In the genomic region with DNA sequence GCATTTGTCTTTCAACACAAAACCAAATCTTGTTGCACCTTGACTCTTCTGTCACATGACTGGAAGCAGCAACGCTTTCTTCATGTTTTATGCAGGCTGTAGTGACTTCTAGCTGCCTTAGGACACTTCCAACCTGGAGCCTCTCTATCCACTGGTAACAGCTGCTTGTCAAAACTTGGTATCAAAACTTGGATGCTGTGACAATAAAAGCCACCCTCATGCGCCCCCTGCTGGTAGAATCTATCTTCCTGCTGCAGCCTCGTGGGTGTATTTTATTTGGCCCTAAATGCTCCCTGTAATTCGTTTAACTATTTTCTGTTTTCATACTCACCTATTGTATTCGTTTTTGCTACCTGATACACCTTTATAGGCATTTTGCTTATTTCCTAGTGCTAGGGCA, we compare ENCODE assay signal across 9 mouse cellular contexts. TPM values are rescaled to one million over a fixed set of nuclear protein-coding genes. Genes with fewer than 3 reads are reported as not detected.
DNase-seq lines count a peak whose midpoint lies in the region; ATAC-seq lines count a peak whose summit lies in the region.
"Had no signal": no experiment of that assay in that cellular context is flagged by ENCODE, and none has a peak within 500 bp of the region (broad histone marks: within the 10 kb centered on the region; RNA-seq: fewer than 3 reads in every experiment).

No protein-coding gene starts in this region.

- no peaks in the 10 kb centered on the region for H3K9me3 ChIP-seq in forebrain, embryonic 13.5 days (replicated peaks)
- no peaks in the 10 kb centered on the region for H3K9me3 ChIP-seq in liver, embryonic 11.5 days (ENCODE audit: control insufficient read depth, low read length)
- H3K9me3 ChIP-seq: embryonic facial prominence, embryonic 15.5 days had no signal

- no peaks in the 10 kb centered on the region for H3K27me3 ChIP-seq in forebrain, embryonic 13.5 days
- H3K27me3 ChIP-seq in liver, embryonic 11.5 days (replicated peaks; ENCODE audit: control insufficient read depth, insufficient read depth, low read length): no peaks in the 10 kb centered on the region
- H3K27me3 ChIP-seq: embryonic facial prominence, embryonic 15.5 days had no signal

- WGBS in forebrain, embryonic 13.5 days: 12% methylated on average over 5 of the region's 5 CpGs
- 17% methylated on average over 5 of the region's 5 CpGs for WGBS in liver, embryonic 11.5 days

- H3K36me3 ChIP-seq in forebrain, embryonic 13.5 days (ENCODE audit: poor library complexity, severe bottlenecking): no peaks in the 10 kb centered on the region
- H3K36me3 ChIP-seq in liver, embryonic 11.5 days (ENCODE audit: control insufficient read depth, insufficient read depth, low read length): no peaks in the 10 kb centered on the region
- H3K36me3 ChIP-seq: embryonic facial prominence, embryonic 15.5 days had no signal

- ATAC-seq in forebrain, embryonic 13.5 days: peak; percentile 28; the same call in 1 of the 2 replicates
- peak; percentile 69 for ATAC-seq in inflammation-experienced regulatory T-cells, adult 6 months
- no peak for ATAC-seq in liver, embryonic 11.5 days (replicated peaks; ENCODE audit: low FRiP score)

- H3K4me2 ChIP-seq in forebrain, embryonic 13.5 days: no peak overlapping the region
- no peak overlapping the region for H3K4me2 ChIP-seq in liver, embryonic 11.5 days
- H3K4me2 ChIP-seq: embryonic facial prominence, embryonic 15.5 days had no signal

- DNase-seq in layer of hippocampus, adult 11-12 months (ENCODE audit: low spot score): peak; percentile 86
- DNase-seq in layer of hippocampus, adult 9-10 months (ENCODE audit: low spot score): no peak
- peak; percentile 80 to 89 for DNase-seq in adrenal gland, postnatal 36 days
- peak; percentile 70 for DNase-seq in liver, embryonic 11.5 days (ENCODE audit: low spot score)
- DNase-seq in ovary, postnatal 36 days (ENCODE audit: low spot score): peak; percentile 59
- DNase-seq in thymus, postnatal 25 days: peak; percentile 71

- H3K27ac ChIP-seq in forebrain, embryonic 13.5 days: no peak overlapping the region
- no peak overlapping the region for H3K27ac ChIP-seq in liver, embryonic 11.5 days (ENCODE audit: low read depth, low read length)
- H3K27ac ChIP-seq: embryonic facial prominence, embryonic 15.5 days had no signal

- no peak overlapping the region for H3K4me3 ChIP-seq in forebrain, embryonic 13.5 days
- no peak overlapping the region for H3K4me3 ChIP-seq in liver, embryonic 11.5 days (ENCODE audit: low read depth, low read length)
- H3K4me3 ChIP-seq: embryonic facial prominence, embryonic 15.5 days had no signal

- H3K9ac ChIP-seq in forebrain, embryonic 13.5 days: no peak overlapping the region
- H3K9ac ChIP-seq in liver, embryonic 11.5 days (ENCODE audit: low read depth, low read length): no peak overlapping the region
- H3K9ac ChIP-seq: embryonic facial prominence, embryonic 15.5 days had no signal

- peaks cover 5% of the 10 kb centered on the region; the same call in 1 of the 2 replicates for H3K4me1 ChIP-seq in forebrain, embryonic 13.5 days
- H3K4me1 ChIP-seq in liver, embryonic 11.5 days (replicated peaks; ENCODE audit: control insufficient read depth, insufficient read depth, low read length): no peaks in the 10 kb centered on the region
- H3K4me1 ChIP-seq: embryonic facial prominence, embryonic 15.5 days had no signal

RNA-seq across cellular contexts. Expression of a gene that starts 9.3 kb away (rescaled TPM):
- total RNA-seq in adrenal gland, postnatal 36 days (2021): 10 to 100 TPM; 25.3 to 28.1 TPM
- polyA plus RNA-seq in forebrain, embryonic 13.5 days (2015; fragmentation: Nextera tagmentation; extraction: Ambion mirVana): 37.3 and 46.1 TPM in 2 replicates
- 10 to 100 TPM in 2 of 3 experiments, 1 to 10 TPM in 1; 9.1 to 13.1 (median 11.2) TPM for polyA plus RNA-seq in inflammation-experienced regulatory T-cells, adult 6 months (2017; shearing (Covaris generic))
- polyA plus RNA-seq in liver, embryonic 11.5 days (2014; fragmentation: Nextera tagmentation; extraction: Ambion mirVana): 16.8 and 16.9 TPM in 2 replicates

RNA-seq across cellular contexts. Expression of a gene that starts 21.8 kb away (rescaled TPM):
- 100 to 1,000 TPM; 111 to 140 TPM for total RNA-seq in adrenal gland, postnatal 36 days (2021)
- polyA plus RNA-seq in forebrain, embryonic 13.5 days (2015; fragmentation: Nextera tagmentation; extraction: Ambion mirVana): 106 and 117 TPM in 2 replicates
- 100 to 1,000 TPM in 1 of 3 experiments, 10 to 100 TPM in 2; 74.0 to 102 (median 82.1) TPM for polyA plus RNA-seq in inflammation-experienced regulatory T-cells, adult 6 months (2017; shearing (Covaris generic))
- polyA plus RNA-seq in liver, embryonic 11.5 days (2014; fragmentation: Nextera tagmentation; extraction: Ambion mirVana): 109 and 113 TPM in 2 replicates
